Mouse (Mus musculus) cerebral cortex, adult 2 months (tissue): ENCODE data around the gene Card10.

Source experiments
- WGBS: fragments of 180-500 bp; shearing (Covaris S2); methylation state at CpG from one replicate; pipeline ENCODE4 v1.1.7; 2018; 5-methylcytosine and 5-hydroxymethylcytosine counted together

Gene Card10

GRCm38 (mm10) chr15:78735431-78736180, 67.2 kb downstream of the Card10 start:
- 39% methylated on average over 17 of the region's 17 CpGs for WGBS

- WGBS = 82% methylated on average over 4 of the region's 4 CpGs
These were observed 71.0 kb downstream of the Card10 start for GRCm38 (mm10) chr15:78731830-78732229.

GRCm38 (mm10) chr15:78730315-78731049, 72.4 kb downstream of the Card10 start:
- WGBS = 85% methylated on average over 12 of the region's 12 CpGs

- 88% methylated on average over 7 of the region's 7 CpGs for WGBS
These were observed 76.1 kb downstream of the Card10 start for GRCm38 (mm10) chr15:78726697-78727096.
